Mouse (Mus musculus) small intestine, adult 2 months (tissue): ENCODE data around the gene Ap5s1.

Source experiments
- CTCF ChIP-seq: fragments of 200-500 bp; IDR thresholded peaks from 2 replicates; pipeline ENCODE4 v1.5.1; 2012; ENCODE audit warnings: low read depth, mild to moderate bottlenecking, control low read depth, inconsistent platforms, low read length, moderate library complexity, mixed read lengths; ENCODE audit not compliant: insufficient replicate concordance, insufficient read length; ENCODE audit errors: extremely low read depth
- POLR2A ChIP-seq: fragments of 200-500 bp; IDR thresholded peaks from 2 replicates; pipeline ENCODE4 v1.6.1; 2012; ENCODE audit warnings: low read depth, mild to moderate bottlenecking, control low read depth, inconsistent platforms, low read length, moderate library complexity

GRCm38 (mm10) chr2:131262213-131262672 is 55.4 kb downstream of the Ap5s1 start, which contains the start of gene Pank2:
- TF ChIP-seq CTCF (no peak), POLR2A (peak; percentile 92; the same call in 1 of the 2 replicates)
